9 mouse cellular contexts compared by ENCODE assay signal in the genomic region with DNA sequence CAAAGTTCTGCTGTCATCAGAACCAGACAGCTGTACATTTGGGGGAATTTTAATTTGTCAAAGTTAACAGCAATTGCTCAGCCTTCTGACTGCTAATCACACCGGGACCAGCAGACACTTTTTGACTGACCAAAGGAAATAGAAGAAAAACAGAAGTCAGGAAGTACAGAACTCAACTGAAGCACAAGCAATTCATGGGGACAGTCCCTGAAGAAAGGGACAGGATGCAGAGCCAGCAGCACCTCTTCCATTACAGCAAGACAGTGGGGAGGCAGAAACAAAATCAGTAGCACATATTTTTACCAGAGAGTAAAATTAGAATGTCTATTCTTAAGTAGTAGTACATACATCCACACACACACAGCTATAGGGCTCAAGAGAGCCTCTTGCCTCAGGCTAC.
"Had no signal": no experiment of that assay in that cellular context is flagged by ENCODE, and none has a peak within 500 bp of the region (broad histone marks: within the 10 kb centered on the region; RNA-seq: fewer than 3 reads in every experiment).

No protein-coding gene starts in this region.

- DNase-seq: kidney, postnatal 10 days; kidney, postnatal 36 days; layer of hippocampus, postnatal 36 days; liver, embryonic 13.5 days; lung, adult 2 months; lung, postnatal 14 days; lung, postnatal 4 days; midbrain, embryonic 14.5 days; thymus, postnatal 36 days had no signal
